Mouse (Mus musculus): ENCODE measurements around the gene Arid2.
"Not testable (repeated sequence)": the region's sequence is repeated elsewhere in the genome, so short reads cannot be mapped to it uniquely, and the experiment has no call there.

Gene Arid2

DNA sequence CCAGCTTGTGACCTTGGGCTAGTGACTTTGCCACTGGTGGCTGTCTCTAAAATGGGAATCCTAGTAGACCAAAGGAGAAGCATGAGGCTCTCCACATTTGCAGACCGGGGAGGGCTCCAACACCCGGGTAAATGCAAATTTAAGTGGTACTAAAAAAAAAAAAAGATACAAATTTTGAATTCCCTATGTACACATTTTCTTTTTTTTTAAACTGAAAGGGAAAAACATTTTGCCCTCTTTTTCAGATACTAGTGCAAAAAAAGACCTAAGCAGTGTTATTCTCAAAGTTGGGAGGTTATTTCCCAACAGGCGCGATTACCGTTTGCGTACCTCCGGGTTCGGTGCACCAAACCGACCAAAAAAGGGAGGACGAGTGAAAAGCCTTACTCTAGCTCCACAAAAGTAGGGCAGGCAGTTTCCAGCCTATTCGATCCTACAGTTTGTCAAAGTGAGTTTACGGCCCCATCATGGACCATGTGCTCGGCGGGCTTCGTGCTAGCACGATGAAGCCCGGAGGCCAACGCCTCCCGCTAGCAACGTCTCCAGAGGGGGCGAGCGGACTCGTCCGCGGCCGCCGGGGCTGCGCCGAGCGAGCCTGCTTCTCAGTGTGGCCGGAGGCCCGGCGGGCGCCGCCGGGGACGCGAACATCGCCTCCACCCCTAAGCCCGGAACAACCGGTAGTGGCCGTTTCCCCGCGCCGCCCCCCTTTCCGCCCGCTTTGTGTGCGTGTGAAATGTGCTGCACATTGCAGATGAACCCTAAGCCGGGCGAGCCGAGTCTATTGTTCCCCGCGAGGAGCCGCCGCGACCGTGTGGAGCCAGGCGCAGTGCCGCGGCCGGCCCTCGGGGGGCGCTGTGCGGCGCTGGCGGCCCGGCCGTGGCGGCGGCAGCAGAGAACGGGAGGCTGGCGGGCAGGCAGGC is 1.0 kb upstream of the Arid2 start:
- CTCF ChIA-PET = interaction anchor here (0.6 kb wide), 1 partner anchor 1173 kb away, joined by 3 read pairs; no protein-coding TSS in a partner anchor

- CTCF ChIA-PET = no interaction called here
Observed at GRCm38 (mm10) chr15:96286935-96287292, 404 bp upstream of the Arid2 start.

GRCm38 (mm10) chr15:96287976-96288835 is 888 bp downstream of the Arid2 start:
- CTCF ChIA-PET = no interaction called here

GRCm38 (mm10) chr15:96288836-96289390 is 1.6 kb downstream of the Arid2 start:
- CTCF ChIA-PET = no interaction called here

GRCm38 (mm10) chr15:96290001-96290400 is 2.7 kb downstream of the Arid2 start:
- CTCF ChIA-PET = no interaction called here

DNA sequence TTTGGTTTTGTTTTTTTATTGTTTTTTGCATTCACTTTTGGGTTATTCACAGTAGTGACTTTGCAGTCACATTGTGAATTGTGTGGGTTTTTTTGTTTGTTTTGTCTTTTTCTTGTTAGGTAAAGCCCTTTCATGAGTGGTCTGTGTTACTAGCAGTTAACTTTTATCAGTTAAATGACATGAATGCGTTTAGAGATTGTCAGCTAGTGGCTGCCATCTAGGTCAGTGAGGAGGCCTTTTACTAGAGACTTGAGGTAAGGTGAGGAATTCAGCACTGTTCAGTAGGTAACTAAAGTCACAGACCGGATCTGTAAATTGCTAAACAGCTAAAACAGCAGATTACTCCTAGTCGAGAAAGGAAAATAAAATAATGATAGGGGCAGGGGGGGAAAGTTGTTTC is 6.1 kb downstream of the Arid2 start:
- CTCF ChIA-PET = interaction anchor here (0.7 kb wide), 1 partner anchor 33 kb away, joined by 3 read pairs; no protein-coding TSS in a partner anchor

DNA sequence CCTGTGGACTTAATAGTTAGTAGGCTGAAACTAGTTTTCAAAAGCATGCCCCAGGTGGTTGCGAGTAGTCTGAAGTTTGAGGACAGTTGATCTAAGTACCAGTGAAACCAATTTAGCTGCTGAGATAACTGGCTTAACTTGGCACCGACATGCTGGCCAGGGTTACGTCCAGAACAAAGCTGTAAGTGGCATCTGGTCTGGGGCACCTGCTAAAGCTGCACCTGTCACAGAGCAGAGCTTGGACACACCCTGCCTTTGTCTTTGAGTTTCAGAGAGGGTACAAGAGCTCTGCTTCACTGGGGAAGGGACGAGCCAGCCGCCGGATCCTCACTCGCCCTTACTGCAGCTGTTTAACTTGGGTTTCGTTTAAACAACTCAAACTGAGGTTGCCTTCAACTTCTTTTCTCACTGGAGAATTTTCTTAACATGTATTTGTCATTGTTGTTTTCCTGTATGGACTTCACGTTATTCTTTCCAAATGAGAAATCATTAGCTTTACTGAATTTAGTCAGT is 9.8 kb downstream of the Arid2 start:
- CTCF ChIA-PET = interaction anchor here (0.5 to 1.1 kb wide), 2 partner anchors 11 to 19 kb away, joined by 3 to 5 read pairs; no protein-coding TSS in a partner anchor

- CTCF ChIA-PET = interaction anchor here (0.5 kb wide), 1 partner anchor 11 kb away, joined by 5 read pairs; no protein-coding TSS in a partner anchor
Observed at GRCm38 (mm10) chr15:96297623-96298188, 10.4 kb downstream of the Arid2 start.

- CTCF ChIA-PET = no interaction called here
Observed at GRCm38 (mm10) chr15:96309310-96309709, 22.0 kb downstream of the Arid2 start.

DNA sequence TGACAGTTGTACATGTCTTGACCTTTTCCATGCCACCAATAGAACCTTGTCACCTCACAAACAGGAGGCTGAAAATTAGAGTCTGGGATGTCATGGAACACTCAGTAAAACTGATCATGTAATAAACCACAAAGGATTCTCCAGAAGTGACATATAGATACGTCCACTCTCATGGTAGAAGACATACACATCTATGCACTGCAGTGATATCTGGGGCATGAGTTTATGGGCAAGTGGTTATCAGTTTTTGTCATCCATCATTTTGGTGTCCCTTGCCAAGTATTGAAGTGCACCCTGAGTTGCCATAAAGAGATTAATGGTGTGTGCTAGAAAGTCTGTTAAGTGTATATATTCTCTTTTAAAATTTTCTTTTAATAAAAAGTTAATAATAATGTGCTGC is 25.6 kb downstream of the Arid2 start:
- CTCF ChIA-PET = no interaction called here

GRCm38 (mm10) chr15:96315664-96316063 is 28.3 kb downstream of the Arid2 start:
- CTCF ChIA-PET = interaction anchor here (0.7 to 1.1 kb wide), 2 partner anchors 19 to 190 kb away, joined by 3 to 4 read pairs; no protein-coding TSS in a partner anchor

DNA sequence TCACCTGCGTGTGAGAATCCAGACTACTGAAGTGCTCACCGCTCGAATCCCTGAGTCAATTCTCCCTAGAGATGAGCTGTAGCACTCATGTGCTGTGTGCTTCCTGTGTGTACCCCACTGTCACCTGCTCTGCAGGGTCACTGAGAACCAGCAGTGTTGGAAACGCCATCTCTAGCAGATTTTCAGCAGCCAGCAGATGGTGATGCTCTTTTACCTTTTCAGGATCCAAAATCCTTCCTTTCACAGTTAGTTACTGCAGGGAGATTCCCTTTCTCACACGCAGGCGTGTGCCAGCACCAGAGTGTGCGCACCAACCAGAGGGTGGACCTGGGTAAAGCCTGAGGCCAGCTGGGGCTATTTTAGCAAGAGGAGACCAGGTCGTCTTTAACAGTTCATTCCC is 32.0 kb downstream of the Arid2 start:
- CTCF ChIA-PET = no interaction called here

DNA sequence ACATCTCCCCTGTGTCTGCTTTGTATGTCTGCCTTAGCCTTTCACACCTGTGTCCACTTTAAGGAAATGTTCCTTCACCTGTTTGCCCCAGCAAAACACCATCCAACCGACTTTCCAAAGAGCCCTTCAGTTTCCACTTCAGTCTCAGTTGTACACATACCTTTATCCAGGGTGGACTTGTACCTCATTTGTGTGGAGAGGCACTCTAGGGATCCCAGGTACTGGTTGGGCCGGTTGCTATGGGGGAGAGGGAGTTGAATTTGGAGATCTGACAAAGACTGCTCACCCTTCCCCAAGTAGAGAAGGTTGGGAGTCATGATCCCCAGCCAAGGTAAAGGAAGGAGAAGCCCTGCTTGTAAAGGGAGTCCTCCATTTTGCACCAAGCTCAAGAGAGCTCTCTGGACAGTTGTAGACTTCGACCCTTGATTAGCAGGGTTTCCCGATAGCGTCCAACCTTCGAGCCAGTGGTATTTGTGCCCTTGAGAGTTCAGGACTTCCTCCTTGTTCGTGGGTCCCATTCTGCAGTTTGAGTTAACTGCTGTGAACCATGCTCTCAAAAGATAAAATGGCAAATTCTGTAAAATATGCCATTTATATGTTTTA is 38.5 kb downstream of the Arid2 start:
- CTCF ChIA-PET = no interaction called here

DNA sequence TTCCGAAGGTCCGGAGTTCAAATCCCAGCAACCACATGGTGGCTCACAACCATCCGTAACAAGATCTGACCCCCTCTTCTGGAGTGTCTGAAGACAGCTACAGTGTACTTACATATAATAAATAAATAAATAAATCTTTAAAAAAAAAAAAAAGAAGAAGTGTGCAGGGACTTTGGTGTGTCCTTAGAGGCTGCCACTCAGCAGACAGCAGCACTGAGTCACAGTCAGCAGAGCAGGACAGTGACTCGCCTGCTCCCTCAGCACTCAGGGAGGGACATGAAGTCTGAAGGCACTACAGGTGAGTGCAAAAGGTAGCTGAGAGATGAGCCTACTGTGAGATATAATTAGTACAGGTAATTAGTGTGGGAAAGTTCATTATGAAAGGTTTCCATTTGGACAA is 41.4 kb downstream of the Arid2 start:
- CTCF ChIA-PET = not testable (repeated sequence)

DNA sequence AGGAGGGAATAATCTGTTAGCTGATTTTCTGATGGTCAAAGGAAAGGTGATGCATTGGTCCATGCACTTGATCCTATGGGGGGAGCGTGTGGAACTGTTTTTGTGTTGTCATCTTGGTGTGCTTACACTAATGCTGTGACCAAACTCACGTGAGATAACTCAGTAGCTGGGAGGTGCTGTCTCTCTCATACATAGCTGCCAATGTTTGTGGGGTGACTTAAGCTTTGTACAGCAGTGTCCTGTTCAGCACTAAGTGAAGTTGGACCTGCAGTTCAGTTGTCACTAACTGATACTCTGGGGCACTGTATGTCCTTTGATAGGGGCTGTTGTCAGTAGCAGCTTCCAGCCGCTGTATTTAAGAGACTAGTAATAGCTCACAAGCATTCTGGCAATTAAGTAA is 43.2 kb downstream of the Arid2 start:
- CTCF ChIA-PET = interaction anchor here (0.7 kb wide), 2 partner anchors 10 to 28 kb away, joined by 3 to 4 read pairs; no protein-coding TSS in a partner anchor

DNA sequence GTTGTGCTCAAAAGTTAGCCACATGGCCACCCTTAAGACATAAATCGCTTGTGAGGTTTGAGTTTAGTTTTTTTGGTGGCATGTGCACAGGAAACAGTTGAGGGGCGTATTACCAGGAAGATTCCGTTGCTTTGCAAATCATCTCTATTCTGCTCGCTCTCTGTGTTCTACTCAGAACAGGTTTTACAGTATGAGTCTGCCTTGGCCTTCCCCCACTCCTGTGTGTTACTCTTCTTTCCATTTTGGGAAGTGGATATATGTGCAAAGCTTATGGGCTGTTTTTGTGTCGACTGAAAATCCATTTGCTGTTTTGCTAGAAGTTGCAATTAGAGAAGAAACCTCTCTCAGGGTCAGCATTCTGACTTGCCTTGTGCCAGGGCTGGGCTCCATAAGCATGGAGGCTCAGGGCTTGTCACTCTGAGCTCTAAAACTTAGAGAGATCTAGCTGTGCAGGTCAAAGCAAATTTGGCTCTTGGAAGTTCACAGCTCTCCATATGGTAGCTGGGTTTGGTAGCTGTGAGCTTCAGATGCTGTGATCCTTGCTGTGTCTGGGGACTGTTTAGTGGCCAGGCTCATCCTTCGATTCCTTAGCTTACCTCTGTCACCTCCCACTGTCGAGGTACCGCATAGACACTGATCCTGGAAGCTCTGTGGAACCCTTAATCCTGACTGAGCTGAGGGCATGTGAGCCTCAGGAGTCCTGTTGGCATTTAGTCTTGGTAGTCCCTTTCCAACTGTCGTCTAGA is 45.3 kb downstream of the Arid2 start:
- CTCF ChIA-PET = no interaction called here

GRCm38 (mm10) chr15:96333350-96333749 is 46.0 kb downstream of the Arid2 start:
- CTCF ChIA-PET = no interaction called here

GRCm38 (mm10) chr15:96340924-96341323 is 53.6 kb downstream of the Arid2 start:
- CTCF ChIA-PET = no interaction called here

DNA sequence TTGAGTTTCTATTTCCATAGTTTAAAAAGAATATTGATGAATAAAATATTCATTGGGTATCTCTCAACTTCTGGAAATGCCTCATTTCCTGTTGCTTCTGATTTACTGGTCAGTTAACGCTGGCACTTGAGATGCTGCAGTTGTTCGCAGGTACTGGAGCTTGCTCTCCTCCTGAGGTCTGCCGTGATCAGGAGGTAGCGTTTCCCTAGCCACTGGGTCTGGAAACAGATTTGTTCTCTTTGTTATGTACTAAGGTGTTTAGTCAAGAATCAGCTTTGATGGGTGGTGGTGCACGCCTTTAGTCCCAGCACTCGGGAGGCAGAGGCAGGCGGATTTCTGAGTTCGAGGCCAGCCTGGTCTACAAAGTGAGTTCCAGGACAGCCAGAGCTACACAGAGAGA is 54.8 kb downstream of the Arid2 start:
- CTCF ChIA-PET = no interaction called here

- CTCF ChIA-PET = no interaction called here
Observed at GRCm38 (mm10) chr15:96342871-96343270, 55.6 kb downstream of the Arid2 start.

All from spleen, embryonic (tissue).